Mouse (Mus musculus) layer of hippocampus, postnatal 14 days (tissue): ENCODE results near the gene Fam3a. TPM values are rescaled to one million over a fixed set of nuclear protein-coding genes. Genes with fewer than 3 reads are reported as not detected.

Experiments used
- DNase-seq, 2 experiments: peaks; one replicate each; pipeline ENCODE4 v3.0.0; 2021 to 2022; ENCODE audit warnings: low spot score in 2 of 2, mixed read lengths in 1 of 2
- total RNA-seq, 2 experiments: library from RNA; stranded (reverse); gene quantifications; 2 replicates each; pipeline ENCODE4 v1.2.3; 2021

Gene Fam3a
- total RNA-seq, 2 experiments from 2014 or later: 16.9 to 23.5 TPM

GRCm38 (mm10) chrX:74352645-74353466, 40.2 kb downstream of the Fam3a start:
- DNase-seq: no peak

Other genes with a start within 250 kb of the Fam3a start
- not detected for gene Tex28, start 225.4 kb downstream of the Fam3a start, total RNA-seq
- gene Tktl1, start 216.0 kb downstream of the Fam3a start, total RNA-seq: not detected
- gene Flna, start 143.5 kb downstream of the Fam3a start, total RNA-seq: 100 to 1,000 TPM; 133 to 154 TPM
- gene Emd, start 138.6 kb downstream of the Fam3a start, total RNA-seq: 10 to 100 TPM; 37.9 to 39.3 TPM
- 100 to 1,000 TPM; 156 to 173 TPM for gene Rpl10, start 122.5 kb downstream of the Fam3a start, total RNA-seq
- gene Taz, start 111.4 kb downstream of the Fam3a start, total RNA-seq: 10 to 100 TPM; 47.9 to 67.4 TPM
- 1 to 10 TPM; 2.0 to 2.2 TPM for gene Dnase1l1, start 110.9 kb downstream of the Fam3a start, total RNA-seq
- gene Atp6ap1, start 96.2 kb downstream of the Fam3a start, total RNA-seq: 100 to 1,000 TPM; 302 to 318 TPM
- gene Gdi1, start 88.3 kb downstream of the Fam3a start, total RNA-seq: 100 to 1,000 TPM; 656 to 707 TPM
- gene Fam50a, start 80.2 kb downstream of the Fam3a start, total RNA-seq: 10 to 100 TPM; 36.5 to 44.4 TPM
- 10 to 100 TPM; 41.8 to 42.3 TPM for gene Plxna3, start 64.2 kb downstream of the Fam3a start, total RNA-seq
- gene Lage3, start 39.7 kb downstream of the Fam3a start, total RNA-seq: 10 to 100 TPM; 32.6 to 35.7 TPM
- gene Ubl4a, start 20.1 kb downstream of the Fam3a start, total RNA-seq: 10 to 100 TPM; 57.5 to 59.6 TPM
- 1 to 10 TPM; 1.8 to 2.0 TPM for gene Slc10a3, start 19.9 kb downstream of the Fam3a start, total RNA-seq
- 10 to 100 TPM; 45.3 to 47.5 TPM for gene Ikbkg, start within 50 bp of the Fam3a start, total RNA-seq
- gene G6pdx, start 35.9 kb upstream of the Fam3a start, total RNA-seq: 10 to 100 TPM; 28.4 to 30.5 TPM
- not detected for gene Gm6880, start 88.1 kb upstream of the Fam3a start, total RNA-seq
- not detected for gene Olfr1326-ps1, start 181.6 kb upstream of the Fam3a start, total RNA-seq
- not detected for gene Olfr1325, start 199.4 kb upstream of the Fam3a start, total RNA-seq